Mouse (Mus musculus): ENCODE data around the gene Mpp6.

- TF ChIP-seq CTCF (IDR thresholded peaks at IDR 0.05; ENCODE audit: control insufficient read depth, insufficient read depth, low read length) (no peak), POLR2A (IDR thresholded peaks at IDR 0.05; ENCODE audit: borderline replicate concordance, control insufficient read depth, low read depth, low read length) (no peak)
Observed at GRCm38 (mm10) chr6:50218628-50219027, 108.6 kb downstream of the Mpp6 start.

Data from bone marrow, adult 2 months (tissue).